Comparison of ENCODE assay signal across 24 mouse cellular contexts in genomic region chr10:55892606-55893005, GRCm38 (mm10).
DNase-seq lines count a peak whose midpoint lies in the region; ATAC-seq and TF ChIP-seq lines count a peak whose summit lies in the region.
"Had no signal": no experiment of that assay in that cellular context is flagged by ENCODE, and none has a peak within 500 bp of the region (broad histone marks: within the 10 kb centered on the region; RNA-seq: fewer than 3 reads in every experiment).

No protein-coding gene starts in this region.

- peak; percentile 2 for DNase-seq in hindbrain, postnatal 0 days (ENCODE audit: low spot score)
- peak; percentile 15 to 19 for DNase-seq in layer of hippocampus, adult 2 months (ENCODE audit: low spot score in 2 of 2)
- no peak for DNase-seq in layer of hippocampus, postnatal 25 days (ENCODE audit: extremely low spot score in 1 of 2, low spot score in 1 of 2)
- DNase-seq in retina, embryonic 14.5 days (ENCODE audit: low spot score): peak; percentile 7
- no peak for DNase-seq in retina, postnatal 1 day
- DNase-seq in Muller cell, postnatal 12 days (ENCODE audit: inconsistent ontology term): no peak
- DNase-seq: adrenal gland, postnatal 25 days; cerebellum, adult 18-20 months; cerebellum, postnatal 10 days; gastrocnemius, postnatal 14 days; heart, postnatal 14 days; kidney, postnatal 36 days; thymus, adult 2 months; thymus, postnatal 36 days had no signal

- H3K27me3 ChIP-seq in hindbrain, postnatal 0 days (ENCODE audit: insufficient read depth, low read length): no peaks in the 10 kb centered on the region
- no peaks in the 10 kb centered on the region for H3K27me3 ChIP-seq in hindbrain, embryonic 12.5 days
- H3K27me3 ChIP-seq: embryonic facial prominence, embryonic 15.5 days; forebrain, embryonic 12.5 days; limb, embryonic 13.5 days; lung, embryonic 15.5 days had no signal

- no peaks in the 10 kb centered on the region for H3K4me1 ChIP-seq in hindbrain, postnatal 0 days (ENCODE audit: insufficient read depth, low read length)
- H3K4me1 ChIP-seq in hindbrain, embryonic 12.5 days: no peaks in the 10 kb centered on the region
- H3K4me1 ChIP-seq: embryonic facial prominence, embryonic 15.5 days; forebrain, embryonic 12.5 days; hindbrain, embryonic 10.5 days; limb, embryonic 13.5 days; lung, embryonic 15.5 days had no signal

- no peak overlapping the region for H3K4me2 ChIP-seq in hindbrain, postnatal 0 days (ENCODE audit: low read depth, low read length)
- no peak overlapping the region for H3K4me2 ChIP-seq in hindbrain, embryonic 12.5 days (replicated peaks)
- H3K4me2 ChIP-seq: embryonic facial prominence, embryonic 15.5 days; forebrain, embryonic 12.5 days; limb, embryonic 13.5 days; liver, embryonic 11.5 days; lung, embryonic 15.5 days; midbrain, embryonic 11.5 days had no signal

- H3K9me3 ChIP-seq in hindbrain, postnatal 0 days (ENCODE audit: low read length): no peaks in the 10 kb centered on the region
- no peaks in the 10 kb centered on the region for H3K9me3 ChIP-seq in hindbrain, embryonic 12.5 days (replicated peaks)
- H3K9me3 ChIP-seq: embryonic facial prominence, embryonic 15.5 days; forebrain, embryonic 12.5 days; hindbrain, embryonic 10.5 days; limb, embryonic 13.5 days; lung, embryonic 15.5 days had no signal

- no peak overlapping the region for H3K27ac ChIP-seq in hindbrain, postnatal 0 days
- no peak overlapping the region for H3K27ac ChIP-seq in hindbrain, embryonic 12.5 days
- no peak overlapping the region for H3K27ac ChIP-seq in layer of hippocampus, adult 2 months
- H3K27ac ChIP-seq: embryonic facial prominence, embryonic 15.5 days; forebrain, embryonic 12.5 days; hindbrain, embryonic 10.5 days; limb, embryonic 13.5 days; lung, embryonic 15.5 days had no signal

- H3K36me3 ChIP-seq in hindbrain, postnatal 0 days (ENCODE audit: insufficient read depth, low read length): no peaks in the 10 kb centered on the region
- H3K36me3 ChIP-seq in hindbrain, embryonic 12.5 days: no peaks in the 10 kb centered on the region
- H3K36me3 ChIP-seq: embryonic facial prominence, embryonic 15.5 days; forebrain, embryonic 12.5 days; hindbrain, embryonic 10.5 days; limb, embryonic 13.5 days; lung, embryonic 15.5 days had no signal

- no peak for TF ChIP-seq CTCF in hindbrain, postnatal 0 days (IDR thresholded peaks at IDR 0.05; ENCODE audit: low read depth)
- no peak for TF ChIP-seq CTCF in layer of hippocampus, adult 2 months (conservative IDR thresholded peaks at IDR 0.05)

- no peak overlapping the region for H3K9ac ChIP-seq in hindbrain, postnatal 0 days (replicated peaks; ENCODE audit: low read length)
- no peak overlapping the region for H3K9ac ChIP-seq in hindbrain, embryonic 12.5 days
- H3K9ac ChIP-seq: embryonic facial prominence, embryonic 15.5 days; forebrain, embryonic 12.5 days; limb, embryonic 13.5 days; lung, embryonic 15.5 days had no signal

- 78% methylated on average over 3 of the region's 3 CpGs for WGBS in hindbrain, postnatal 0 days
- 80% methylated on average over 3 of the region's 3 CpGs for WGBS in hindbrain, embryonic 12.5 days

- ATAC-seq in hindbrain, postnatal 0 days: peak; percentile 45; the same call in 1 of the 2 replicates
- no peak for ATAC-seq in hindbrain, embryonic 12.5 days (ENCODE audit: low FRiP score)
- ATAC-seq: CD4-positive, CD25-positive, alpha-beta regulatory T cell, adult 4 months; intestine, postnatal 0 days had no signal

- H3K4me3 ChIP-seq in hindbrain, postnatal 0 days (ENCODE audit: low read length): no peak overlapping the region
- H3K4me3 ChIP-seq in hindbrain, embryonic 12.5 days: no peak overlapping the region
- H3K4me3 ChIP-seq in layer of hippocampus, adult 2 months: no peak overlapping the region
- H3K4me3 ChIP-seq: embryonic facial prominence, embryonic 15.5 days; forebrain, embryonic 12.5 days; hindbrain, embryonic 10.5 days; limb, embryonic 13.5 days; lung, embryonic 15.5 days had no signal

Comparison
In these comparisons a context has a peak if more than half of its experiments do, and no peak if none do; other contexts are left out.
1. DNase-seq: peak in hindbrain, postnatal 0 days (single experiment), layer of hippocampus, adult 2 months (2 of 2) and retina, embryonic 14.5 days (single experiment); none in layer of hippocampus, postnatal 25 days (0 of 2), retina, postnatal 1 day (single experiment) and Muller cell, postnatal 12 days (single experiment).